Mouse (Mus musculus): ENCODE results near the gene Cherp. TPM values are rescaled to one million over a fixed set of nuclear protein-coding genes. Genes with fewer than 3 reads are reported as not detected.

Cherp gene
- polyA plus RNA-seq, 1 experiment from 2014 or later, result 58.2 TPM

DNA sequence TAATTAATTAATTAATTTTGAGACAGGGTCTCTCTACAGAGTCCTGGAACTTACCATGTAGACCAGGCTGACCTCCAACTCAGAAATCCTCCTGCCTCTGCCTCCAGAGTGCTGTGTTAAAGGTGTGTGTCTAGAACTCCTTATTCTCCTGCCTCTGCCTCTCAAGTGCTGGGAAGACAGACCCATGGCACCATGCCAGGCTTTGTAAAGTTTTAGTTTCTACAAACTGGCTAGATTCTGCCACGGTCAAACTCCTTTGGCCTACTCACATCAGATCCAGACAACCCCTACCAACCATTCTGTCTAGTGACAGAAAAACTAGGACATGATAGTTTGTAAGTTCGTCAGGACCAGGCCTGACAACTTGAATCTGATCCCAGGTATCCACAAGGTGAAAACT is 16.0 kb upstream of the Cherp start:
- Histone ChIP-seq H3K4me3 (replicated peaks; ENCODE audit: low read length) (no peak overlapping the region), H3K9me3 (ENCODE audit: control insufficient read depth, low read length) (no peaks in the 10 kb centered on the region), H3K9ac (replicated peaks; ENCODE audit: low read depth, low read length) (no peak overlapping the region), H3K4me1 (replicated peaks; ENCODE audit: control insufficient read depth, insufficient read depth, low read length) (peaks cover 26% of the 10 kb centered on the region), H3K4me2 (ENCODE audit: low read length) (peak overlapping the region; percentile 90; the same call in 1 of the 2 replicates), H3K27me3 (replicated peaks; ENCODE audit: control insufficient read depth, insufficient read depth, low read length) (no peaks in the 10 kb centered on the region), H3K36me3 (ENCODE audit: control insufficient read depth, insufficient read depth) (0 out of 2 replicates have a peak, but pooled peaks cover 3% of the 10 kb centered on the region), H3K27ac (ENCODE audit: low read length) (no peak overlapping the region)
- ATAC-seq, result no peak
- WGBS, result 74% methylated on average over 2 of the region's 2 CpGs

DNA sequence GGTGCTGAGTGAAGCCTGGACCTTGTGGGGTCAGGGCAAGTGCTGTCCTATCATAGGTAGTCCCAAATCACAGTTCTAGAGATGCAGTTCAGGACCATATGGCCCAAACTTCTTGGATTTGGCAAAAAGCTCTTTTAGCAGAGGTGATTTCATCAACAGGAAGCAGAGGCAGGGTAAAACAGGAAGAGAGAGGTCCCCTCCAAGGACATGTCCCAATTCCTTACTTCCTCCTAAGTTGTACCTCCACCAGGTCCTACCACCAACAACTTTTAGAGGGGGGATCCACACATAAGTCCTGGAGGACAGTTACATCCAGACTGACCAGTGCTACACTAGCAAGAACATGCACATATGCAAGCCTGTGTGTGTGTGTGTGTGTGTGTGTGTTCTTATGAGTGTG is 12.0 kb upstream of the Cherp start:
- H3K4me3 ChIP-seq (replicated peaks; ENCODE audit: low read length), result no peak overlapping the region
- H3K9ac ChIP-seq (replicated peaks; ENCODE audit: low read depth, low read length), result no peak overlapping the region
- peaks cover 13% of the 10 kb centered on the region for H3K4me1 ChIP-seq (replicated peaks; ENCODE audit: control insufficient read depth, insufficient read depth, low read length)
- H3K36me3 ChIP-seq (ENCODE audit: control insufficient read depth, insufficient read depth), result peaks cover 8% of the 10 kb centered on the region; the same call in 1 of the 2 replicates
- no peak overlapping the region for H3K4me2 ChIP-seq (ENCODE audit: low read length)
- H3K27ac ChIP-seq (ENCODE audit: low read length), result no peak overlapping the region
- no peak for ATAC-seq
- no peaks in the 10 kb centered on the region for H3K27me3 ChIP-seq (replicated peaks; ENCODE audit: control insufficient read depth, insufficient read depth, low read length)
- H3K9me3 ChIP-seq (ENCODE audit: control insufficient read depth, low read length), result no peaks in the 10 kb centered on the region

DNA sequence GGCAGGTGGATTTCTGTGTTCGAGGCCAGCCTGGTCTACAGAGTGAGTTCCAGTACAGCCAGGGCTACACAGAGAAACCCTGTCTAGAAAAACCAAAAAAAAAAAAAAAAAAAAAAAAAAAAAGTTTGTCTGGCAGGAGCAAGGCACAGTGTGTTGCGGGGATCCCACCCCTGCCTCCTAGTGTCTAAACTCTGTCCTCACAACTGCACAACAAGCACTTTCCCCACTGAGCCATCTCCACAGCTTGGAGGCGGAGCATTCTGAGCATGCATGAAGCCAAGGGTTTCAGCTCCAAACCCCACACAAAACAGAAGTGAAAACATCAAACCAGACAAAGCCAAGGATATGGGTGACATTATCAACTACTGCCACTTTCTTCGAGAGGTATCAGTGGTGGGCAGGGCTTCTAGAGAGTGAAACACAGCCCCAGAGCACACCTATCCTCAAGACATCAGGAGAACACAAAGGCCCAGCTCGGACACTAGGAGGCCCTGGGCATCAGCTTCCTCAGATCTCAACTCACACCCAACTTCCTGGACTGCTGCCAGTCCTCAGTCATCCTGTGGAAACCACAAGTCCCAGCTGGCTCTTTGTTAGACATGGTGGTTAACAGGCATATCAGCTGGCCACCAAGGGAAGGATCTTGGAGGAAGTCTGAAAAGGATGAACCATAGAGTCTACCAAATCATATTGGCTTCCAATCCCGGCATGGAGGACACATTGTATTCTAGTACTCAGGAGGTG is 10.6 kb upstream of the Cherp start:
- H3K4me1 ChIP-seq (replicated peaks; ENCODE audit: control insufficient read depth, insufficient read depth, low read length), result 0 out of 2 replicates have a peak, but pooled peaks cover 3% of the 10 kb centered on the region
- no peak overlapping the region for H3K27ac ChIP-seq (ENCODE audit: low read length)
- H3K4me2 ChIP-seq (ENCODE audit: low read length), result no peak overlapping the region
- no peaks in the 10 kb centered on the region for H3K9me3 ChIP-seq (ENCODE audit: control insufficient read depth, low read length)
- peaks cover 8% of the 10 kb centered on the region; the same call in 1 of the 2 replicates for H3K36me3 ChIP-seq (ENCODE audit: control insufficient read depth, insufficient read depth)
- H3K4me3 ChIP-seq (replicated peaks; ENCODE audit: low read length), result no peak overlapping the region
- no peak overlapping the region for H3K9ac ChIP-seq (replicated peaks; ENCODE audit: low read depth, low read length)
- 89% methylated on average over 6 of the region's 6 CpGs for WGBS
- H3K27me3 ChIP-seq (replicated peaks; ENCODE audit: control insufficient read depth, insufficient read depth, low read length), result no peaks in the 10 kb centered on the region
- no peak for ATAC-seq

DNA sequence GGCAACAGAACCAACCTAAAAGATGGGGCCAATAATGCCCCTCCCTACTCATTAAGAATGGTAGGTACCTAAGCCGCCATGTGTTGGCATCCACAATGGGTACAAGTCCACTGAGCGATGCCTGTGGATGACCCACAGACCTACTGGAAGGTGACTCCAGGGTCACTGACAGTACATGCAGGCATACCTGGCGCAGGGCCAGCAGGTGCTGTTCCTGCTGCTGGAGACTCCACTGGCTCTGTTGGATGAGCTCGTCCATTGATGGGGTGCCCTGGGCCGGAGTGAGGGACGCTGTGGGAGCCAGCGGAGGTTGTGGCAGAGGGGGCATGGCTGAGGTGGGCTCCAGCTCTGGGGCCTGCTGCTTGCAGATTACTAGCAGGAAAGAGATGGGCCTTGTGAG is 4.3 kb downstream of the Cherp start:
- Histone ChIP-seq H3K27me3 (replicated peaks; ENCODE audit: control insufficient read depth, insufficient read depth, low read length) (no peaks in the 10 kb centered on the region), H3K4me2 (ENCODE audit: low read length) (no peak overlapping the region), H3K9me3 (ENCODE audit: control insufficient read depth, low read length) (no peaks in the 10 kb centered on the region), H3K9ac (replicated peaks; ENCODE audit: low read depth, low read length) (no peak overlapping the region), H3K36me3 (ENCODE audit: control insufficient read depth, insufficient read depth) (peaks cover 55% of the 10 kb centered on the region), H3K4me1 (replicated peaks; ENCODE audit: control insufficient read depth, insufficient read depth, low read length) (peaks cover 15% of the 10 kb centered on the region), H3K27ac (ENCODE audit: low read length) (no peak overlapping the region), H3K4me3 (replicated peaks; ENCODE audit: low read length) (no peak overlapping the region)
- ATAC-seq, result no peak
- 96% methylated on average over 7 of the region's 7 CpGs for WGBS

DNA sequence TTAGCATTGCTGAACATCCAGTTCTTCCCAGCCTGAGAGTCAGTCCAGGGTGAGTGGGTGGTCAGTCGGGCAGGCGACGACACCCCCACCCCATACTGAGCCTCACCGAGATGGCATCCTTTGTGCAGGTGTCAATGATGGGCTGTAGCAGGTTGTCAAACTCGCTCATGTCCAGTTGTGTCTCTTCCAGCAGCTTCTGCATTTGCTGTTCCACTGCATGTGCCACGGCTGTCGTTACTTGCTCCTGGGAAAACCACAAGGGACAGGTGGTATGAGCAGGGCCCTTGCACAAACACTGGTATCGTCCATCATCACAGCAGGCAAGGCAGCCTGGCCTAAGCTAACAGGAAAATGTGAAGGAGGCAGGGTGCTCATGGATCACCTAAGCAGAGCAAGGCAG is 5.0 kb downstream of the Cherp start:
- Histone ChIP-seq H3K9ac (replicated peaks; ENCODE audit: low read depth, low read length) (no peak overlapping the region), H3K36me3 (ENCODE audit: control insufficient read depth, insufficient read depth) (peaks cover 60% of the 10 kb centered on the region), H3K4me1 (replicated peaks; ENCODE audit: control insufficient read depth, insufficient read depth, low read length) (peaks cover 13% of the 10 kb centered on the region), H3K9me3 (ENCODE audit: control insufficient read depth, low read length) (no peaks in the 10 kb centered on the region), H3K4me3 (replicated peaks; ENCODE audit: low read length) (no peak overlapping the region), H3K27ac (ENCODE audit: low read length) (no peak overlapping the region), H3K27me3 (replicated peaks; ENCODE audit: control insufficient read depth, insufficient read depth, low read length) (no peaks in the 10 kb centered on the region), H3K4me2 (ENCODE audit: low read length) (no peak overlapping the region)
- no peak for ATAC-seq
- 94% methylated on average over 8 of the region's 8 CpGs for WGBS

DNA sequence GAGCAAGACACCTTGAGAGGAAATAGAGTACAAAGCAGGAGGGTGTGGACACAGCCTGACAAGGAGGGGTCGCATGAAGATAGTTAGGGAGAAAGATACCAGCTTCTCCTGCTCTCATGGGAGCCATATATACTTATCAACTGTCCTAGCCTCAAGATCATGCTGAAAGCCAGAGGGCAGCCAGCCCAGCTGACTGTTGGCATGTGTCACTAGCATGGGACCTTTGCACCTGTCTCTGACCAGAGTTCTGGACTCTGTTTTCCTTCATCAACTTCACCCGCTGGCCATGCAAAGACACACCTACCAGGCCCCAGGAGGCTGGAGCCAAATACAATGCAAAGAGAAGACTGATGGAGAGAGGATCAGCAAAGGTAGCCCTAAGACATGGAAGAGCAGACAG is 5.8 kb downstream of the Cherp start:
- Histone ChIP-seq H3K27ac (ENCODE audit: low read length) (no peak overlapping the region), H3K27me3 (replicated peaks; ENCODE audit: control insufficient read depth, insufficient read depth, low read length) (no peaks in the 10 kb centered on the region), H3K4me2 (ENCODE audit: low read length) (no peak overlapping the region), H3K9ac (replicated peaks; ENCODE audit: low read depth, low read length) (no peak overlapping the region), H3K4me3 (replicated peaks; ENCODE audit: low read length) (no peak overlapping the region), H3K36me3 (ENCODE audit: control insufficient read depth, insufficient read depth) (peaks cover 64% of the 10 kb centered on the region), H3K4me1 (replicated peaks; ENCODE audit: control insufficient read depth, insufficient read depth, low read length) (peaks cover 10% of the 10 kb centered on the region), H3K9me3 (ENCODE audit: control insufficient read depth, low read length) (no peaks in the 10 kb centered on the region)
- no peak for ATAC-seq
- WGBS, result 92% methylated on average over 2 of the region's 2 CpGs

DNA sequence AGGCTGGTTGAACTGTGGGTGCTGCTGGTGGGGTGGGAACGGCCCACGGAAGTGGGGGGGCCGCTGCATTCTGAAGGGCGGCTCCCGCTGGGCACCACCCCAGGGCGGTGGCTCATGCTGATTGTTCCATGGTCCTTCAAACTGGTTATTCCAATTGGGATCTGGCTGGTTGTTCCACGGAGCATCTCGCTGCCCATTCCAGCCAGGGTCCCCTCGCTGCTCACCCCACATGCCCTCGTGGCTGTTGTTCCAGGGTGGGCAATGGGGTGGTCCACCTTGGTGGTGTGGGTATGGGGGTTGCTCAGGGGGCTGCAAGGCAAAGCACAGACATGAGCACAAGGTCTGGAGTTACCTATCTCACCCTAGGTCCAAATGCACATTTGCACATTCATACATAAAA is 10.8 kb downstream of the Cherp start:
- peaks cover 86% of the 10 kb centered on the region for H3K36me3 ChIP-seq (ENCODE audit: control insufficient read depth, insufficient read depth)
- H3K4me1 ChIP-seq (replicated peaks; ENCODE audit: control insufficient read depth, insufficient read depth, low read length), result no peaks in the 10 kb centered on the region

DNA sequence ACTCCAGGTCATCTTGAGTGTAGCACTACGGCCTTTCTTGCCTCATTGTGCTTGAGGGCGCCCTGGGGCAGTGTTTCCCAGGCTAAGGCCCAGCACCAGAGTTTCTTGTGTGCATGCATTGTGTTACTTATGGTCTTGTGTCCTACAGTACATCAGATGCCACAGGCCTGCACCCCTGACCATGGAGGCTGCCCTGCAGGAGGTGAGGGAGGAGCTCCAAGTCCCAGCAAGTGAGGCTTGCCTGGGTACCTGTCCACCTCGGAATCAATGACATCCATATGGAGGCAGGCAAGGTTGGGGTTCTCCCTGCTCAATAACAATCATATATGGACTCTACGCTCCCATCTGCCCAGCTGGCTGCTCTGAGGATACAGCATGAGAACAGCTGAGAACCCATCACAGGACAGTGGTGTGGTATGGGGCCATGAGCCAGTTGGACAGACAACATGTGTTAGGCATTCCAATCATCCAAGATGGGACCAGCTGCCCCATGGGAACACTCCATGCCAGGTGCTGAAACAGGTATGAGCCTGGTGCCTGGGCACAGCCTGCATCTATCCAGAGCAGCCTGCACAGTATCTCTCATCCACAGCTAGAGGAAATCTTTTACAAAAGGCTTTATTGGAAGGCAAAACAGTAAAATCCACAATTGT is 15.0 kb downstream of the Cherp start:
- Histone ChIP-seq H3K36me3 (ENCODE audit: control insufficient read depth, insufficient read depth) (peaks cover 58% of the 10 kb centered on the region), H3K9me3 (ENCODE audit: control insufficient read depth, low read length) (no peaks in the 10 kb centered on the region), H3K27me3 (replicated peaks; ENCODE audit: control insufficient read depth, insufficient read depth, low read length) (no peaks in the 10 kb centered on the region), H3K4me1 (replicated peaks; ENCODE audit: control insufficient read depth, insufficient read depth, low read length) (no peaks in the 10 kb centered on the region), H3K27ac (ENCODE audit: low read length) (no peak overlapping the region), H3K4me2 (ENCODE audit: low read length) (no peak overlapping the region), H3K4me3 (replicated peaks; ENCODE audit: low read length) (no peak overlapping the region), H3K9ac (replicated peaks; ENCODE audit: low read depth, low read length) (no peak overlapping the region)
- WGBS, result 93% methylated on average over 4 of the region's 4 CpGs
- ATAC-seq, result no peak

More for the DNA sequence above, 10.8 kb downstream of the Cherp start:
- Histone ChIP-seq H3K27ac (ENCODE audit: low read length) (no peak overlapping the region), H3K4me2 (ENCODE audit: low read length) (no peak overlapping the region), H3K4me3 (replicated peaks; ENCODE audit: low read length) (no peak overlapping the region), H3K9ac (replicated peaks; ENCODE audit: low read depth, low read length) (no peak overlapping the region), H3K27me3 (replicated peaks; ENCODE audit: control insufficient read depth, insufficient read depth, low read length) (no peaks in the 10 kb centered on the region), H3K9me3 (ENCODE audit: control insufficient read depth, low read length) (no peaks in the 10 kb centered on the region)
- WGBS, result 95% methylated on average over 10 of the region's 10 CpGs
- no peak for ATAC-seq

DNA sequence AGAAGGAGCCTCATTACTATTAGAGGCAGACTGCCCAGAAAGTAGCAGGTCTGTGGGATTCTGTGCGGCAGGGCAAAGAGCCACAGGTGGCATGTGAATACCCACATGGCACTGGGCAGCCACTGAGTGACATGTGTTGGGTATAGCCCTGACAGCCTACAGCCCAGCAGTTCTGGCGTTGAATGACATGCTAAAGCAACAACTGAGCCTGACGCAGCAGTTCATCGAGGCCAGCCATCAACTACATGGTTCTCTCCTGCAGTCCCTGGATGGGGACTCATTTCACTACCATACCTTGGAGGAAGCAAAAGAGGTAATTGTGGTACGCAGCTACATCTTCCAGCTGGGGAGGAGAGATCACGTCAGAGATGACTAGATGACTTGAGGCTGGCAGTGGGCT is 16.6 kb downstream of the Cherp start:
- Histone ChIP-seq H3K36me3 (ENCODE audit: control insufficient read depth, insufficient read depth) (peaks cover 56% of the 10 kb centered on the region), H3K4me2 (ENCODE audit: low read length) (no peak overlapping the region), H3K27ac (ENCODE audit: low read length) (no peak overlapping the region), H3K4me1 (replicated peaks; ENCODE audit: control insufficient read depth, insufficient read depth, low read length) (no peaks in the 10 kb centered on the region), H3K4me3 (replicated peaks; ENCODE audit: low read length) (no peak overlapping the region), H3K27me3 (replicated peaks; ENCODE audit: control insufficient read depth, insufficient read depth, low read length) (no peaks in the 10 kb centered on the region), H3K9ac (replicated peaks; ENCODE audit: low read depth, low read length) (no peak overlapping the region), H3K9me3 (ENCODE audit: control insufficient read depth, low read length) (no peaks in the 10 kb centered on the region)
- ATAC-seq, result no peak
- WGBS, result 88% methylated on average over 6 of the region's 6 CpGs

Data from forebrain, embryonic 16.5 days (tissue).